Comparison of ENCODE assay signal across 8 mouse cellular contexts in the genomic region with DNA sequence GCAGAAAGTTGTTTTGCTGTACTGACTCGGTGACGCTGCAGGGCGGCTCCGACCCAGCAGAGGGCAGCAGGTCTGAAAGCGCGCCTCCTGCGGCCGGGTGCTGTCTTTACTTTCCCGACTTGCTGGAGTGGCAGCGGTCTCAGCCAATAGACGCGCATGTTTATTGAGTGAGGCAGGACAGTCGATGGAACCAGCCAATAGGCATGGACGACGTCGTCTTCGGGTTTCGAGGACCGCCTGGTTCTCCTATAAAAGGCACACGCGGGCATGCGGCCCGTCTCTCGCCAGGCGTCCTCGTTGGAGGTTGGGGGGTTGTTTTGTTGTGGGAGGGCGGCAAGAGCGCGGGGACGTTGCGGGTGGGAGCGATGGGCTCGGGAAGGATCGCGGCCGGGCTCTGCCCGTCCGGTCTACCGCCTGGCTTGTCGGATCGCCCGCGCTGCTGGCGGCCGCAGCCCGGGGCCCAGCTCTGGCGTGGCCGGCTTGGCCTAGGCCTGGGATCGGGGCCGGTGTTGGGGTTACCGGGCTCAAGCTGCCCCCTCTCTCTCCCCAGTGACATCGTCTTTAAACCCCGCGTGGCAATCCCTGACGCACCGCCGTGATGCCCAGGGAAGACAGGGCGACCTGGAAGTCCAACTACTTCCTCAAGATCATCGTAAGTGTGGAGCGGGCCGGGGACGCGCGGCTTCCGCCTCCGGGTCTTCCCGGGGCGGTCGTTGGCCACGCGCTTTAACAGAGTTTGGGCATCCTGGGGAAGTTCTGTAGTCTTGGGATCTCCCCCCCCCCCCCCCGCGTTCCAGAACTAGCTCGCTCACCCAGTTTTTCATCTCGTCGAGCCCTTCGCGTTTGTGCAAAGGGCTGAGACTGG. TPM values are rescaled to one million over a fixed set of nuclear protein-coding genes. Genes with fewer than 3 reads are reported as not detected.
DNase-seq lines count a peak whose midpoint lies in the region; ATAC-seq and TF ChIP-seq lines count a peak whose summit lies in the region.

A gene (plus strand): TSS at position 231 of the 865 bp plus-strand sequence.

- peak; percentile 100 for TF ChIP-seq POLR2A in CH12.LX (IDR thresholded peaks at IDR 0.05; ENCODE audit: low read depth, low read length)

- H3K4me3 ChIP-seq in CH12.LX (replicated peaks in 1 of 3; ENCODE audit: low read depth in 2 of 3, low read length in 2 of 3, poor library complexity in 1 of 3), result peak within 1 kb of the TSS; percentile 75 to 91 (median 91)
- peak within 1 kb of the TSS; percentile 90 for H3K4me3 ChIP-seq in forebrain, embryonic 11.5 days (ENCODE audit: low read depth, low read length)
- peak within 1 kb of the TSS; percentile 95 for H3K4me3 ChIP-seq in heart, embryonic 16.5 days (ENCODE audit: low read length)
- H3K4me3 ChIP-seq in liver, embryonic 15.5 days (replicated peaks), result peak within 1 kb of the TSS; percentile 94
- peak within 1 kb of the TSS; percentile 96 for H3K4me3 ChIP-seq in neural tube, embryonic 12.5 days

- H3K9ac ChIP-seq in CH12.LX (ENCODE audit: insufficient read depth, low read depth), result peak within 1 kb of the TSS; percentile 94
- H3K9ac ChIP-seq in forebrain, embryonic 11.5 days (ENCODE audit: low read length), result peak within 1 kb of the TSS; percentile 97
- peak within 1 kb of the TSS; percentile 99 for H3K9ac ChIP-seq in heart, embryonic 16.5 days (ENCODE audit: low read length)
- H3K9ac ChIP-seq in liver, embryonic 15.5 days, result peak within 1 kb of the TSS; percentile 98
- H3K9ac ChIP-seq in neural tube, embryonic 12.5 days, result peak within 1 kb of the TSS; percentile 97

- peaks cover 4 to 33% of the 10 kb centered on the region in 2 experiments; a peak in 3 of 4 replicates for H3K4me1 ChIP-seq in CH12.LX (ENCODE audit: control insufficient read depth in 1 of 2, insufficient read depth in 2 of 2)
- H3K4me1 ChIP-seq in forebrain, embryonic 11.5 days (replicated peaks; ENCODE audit: control insufficient read depth, insufficient read depth, low read length), result peaks cover 9% of the 10 kb centered on the region
- H3K4me1 ChIP-seq in heart, embryonic 16.5 days (ENCODE audit: control insufficient read depth, insufficient read depth, low read length), result peaks cover 19% of the 10 kb centered on the region
- H3K4me1 ChIP-seq in liver, embryonic 15.5 days (replicated peaks), result peaks cover 50% of the 10 kb centered on the region
- peaks cover 19% of the 10 kb centered on the region for H3K4me1 ChIP-seq in neural tube, embryonic 12.5 days

- H3K79me2 ChIP-seq in CH12.LX (replicated peaks; ENCODE audit: control insufficient read depth, extremely low read depth, insufficient read depth, poor library complexity, severe bottlenecking), result peaks cover 31% of the 10 kb centered on the region

- H3K4me2 ChIP-seq in CH12.LX (ENCODE audit: insufficient read depth, low read depth, poor library complexity, severe bottlenecking), result peak within 1 kb of the TSS; percentile 35
- peak within 1 kb of the TSS; percentile 66 for H3K4me2 ChIP-seq in forebrain, embryonic 11.5 days (ENCODE audit: low read depth, low read length, severe bottlenecking)
- peak within 1 kb of the TSS; percentile 78 for H3K4me2 ChIP-seq in heart, embryonic 16.5 days (ENCODE audit: low read depth, low read length)
- peak within 1 kb of the TSS; percentile 87 for H3K4me2 ChIP-seq in liver, embryonic 15.5 days
- peak within 1 kb of the TSS; percentile 76 for H3K4me2 ChIP-seq in neural tube, embryonic 12.5 days (replicated peaks)

- dilution Hi-C loops in CH12.LX (cut with MboI; ENCODE audit: extremely low pct_ligation_motif_present, extremely low pct_unique_long_range_greater_than_20kb, low sequenced_read_pairs), result no loop called here

- H3K27me3 ChIP-seq in CH12.LX (replicated peaks), result no peaks in the 10 kb centered on the region
- no peaks in the 10 kb centered on the region for H3K27me3 ChIP-seq in forebrain, embryonic 11.5 days (ENCODE audit: control insufficient read depth, insufficient read depth, low read length)
- H3K27me3 ChIP-seq in heart, embryonic 16.5 days (ENCODE audit: control insufficient read depth, insufficient read depth, low read length), result no peaks in the 10 kb centered on the region
- no peaks in the 10 kb centered on the region for H3K27me3 ChIP-seq in liver, embryonic 15.5 days
- no peaks in the 10 kb centered on the region for H3K27me3 ChIP-seq in neural tube, embryonic 12.5 days (replicated peaks)

- peak; percentile 99 for DNase-seq in CH12.LX (ENCODE audit: extremely low read depth)
- peak; percentile 99 for DNase-seq in c-Kit-positive CD71-positive TER-119-negative erythroid progenitor cells, embryonic 14.5 days (ENCODE audit: low read depth)
- DNase-seq in forebrain, embryonic 11.5 days (ENCODE audit: low spot score), result peak; percentile 99
- peak; percentile 100 for DNase-seq in kidney, postnatal 36 days
- DNase-seq in telencephalon, adult 2 months (ENCODE audit: low read depth, low spot score), result peak; percentile 99

- in situ Hi-C loops in CH12.LX (cut with MboI; ENCODE audit: low pct_ligation_motif_present, low pct_unique_long_range_greater_than_20kb, low sequenced_read_pairs), result no loop called here

- H3K27ac ChIP-seq in CH12.LX (ENCODE audit: insufficient read depth, low read depth), result peak within 1 kb of the TSS; percentile 60
- peak within 1 kb of the TSS; percentile 63 for H3K27ac ChIP-seq in forebrain, embryonic 11.5 days (ENCODE audit: low read depth, low read length)
- peak within 1 kb of the TSS; percentile 83 for H3K27ac ChIP-seq in heart, embryonic 16.5 days (ENCODE audit: low read length)
- peak within 1 kb of the TSS; percentile 87 for H3K27ac ChIP-seq in liver, embryonic 15.5 days (replicated peaks)
- peak within 1 kb of the TSS; percentile 43; the same call in 1 of the 2 replicates for H3K27ac ChIP-seq in neural tube, embryonic 12.5 days

- no peak for TF ChIP-seq EP300 in CH12.LX (IDR thresholded peaks at IDR 0.05; ENCODE audit: low read length)

- TF ChIP-seq RAD21 in CH12.LX (IDR thresholded peaks at IDR 0.05; ENCODE audit: low read depth, low read length), result no peak; the same call in 1 of the 2 replicates

- under 1% methylated on average over 77 of the region's 78 CpGs for WGBS in forebrain, embryonic 11.5 days
- WGBS in heart, embryonic 16.5 days, result under 1% methylated on average over 72 of the region's 78 CpGs
- under 1% methylated on average over 78 of the region's 78 CpGs for WGBS in liver, embryonic 15.5 days (ENCODE audit: insufficient replicate concordance)
- WGBS in neural tube, embryonic 12.5 days, result under 1% methylated on average over 78 of the region's 78 CpGs

- TF ChIP-seq CTCF in CH12.LX (conservative IDR thresholded peaks at IDR 0.05 in 1 of 2, IDR thresholded peaks at IDR 0.05 in 1 of 2; ENCODE audit: low read depth in 2 of 2, low read length in 2 of 2), result peak; percentile 24 to 99; a peak in 2 of 4 replicates

- no peaks in the 10 kb centered on the region for H3K9me3 ChIP-seq in CH12.LX (replicated peaks; ENCODE audit: low read length)
- H3K9me3 ChIP-seq in forebrain, embryonic 11.5 days (ENCODE audit: control insufficient read depth, low read length), result no peaks in the 10 kb centered on the region
- no peaks in the 10 kb centered on the region for H3K9me3 ChIP-seq in heart, embryonic 16.5 days (replicated peaks; ENCODE audit: control insufficient read depth, low read length)
- H3K9me3 ChIP-seq in liver, embryonic 15.5 days (replicated peaks), result no peaks in the 10 kb centered on the region
- no peaks in the 10 kb centered on the region for H3K9me3 ChIP-seq in neural tube, embryonic 12.5 days

- peaks cover 29 to 50% of the 10 kb centered on the region in 2 experiments for H3K36me3 ChIP-seq in CH12.LX (replicated peaks in 1 of 2; ENCODE audit: control insufficient read depth in 1 of 2, insufficient read depth in 1 of 2, low read length in 1 of 2)
- H3K36me3 ChIP-seq in forebrain, embryonic 11.5 days (ENCODE audit: control insufficient read depth, insufficient read depth, low read length), result peaks cover 12% of the 10 kb centered on the region
- H3K36me3 ChIP-seq in heart, embryonic 16.5 days (ENCODE audit: control insufficient read depth, insufficient read depth), result peaks cover 34% of the 10 kb centered on the region
- peaks cover 41% of the 10 kb centered on the region for H3K36me3 ChIP-seq in liver, embryonic 15.5 days (replicated peaks)
- H3K36me3 ChIP-seq in neural tube, embryonic 12.5 days, result peaks cover 33% of the 10 kb centered on the region

- ATAC-seq in forebrain, embryonic 11.5 days (replicated peaks; ENCODE audit: low FRiP score), result peak; percentile 99
- peak; percentile 97 for ATAC-seq in heart, embryonic 16.5 days (replicated peaks; ENCODE audit: extremely low read depth, insufficient read depth, low FRiP score)
- ATAC-seq in liver, embryonic 15.5 days (ENCODE audit: insufficient read depth), result peak; percentile 96
- peak; percentile 98 for ATAC-seq in neural tube, embryonic 12.5 days (ENCODE audit: low FRiP score, low read depth)

TF ChIP-seq in CH12.LX, 34 proteins besides CTCF, POLR2A, EP300 and RAD21 (continues in another document):
- TF ChIP-seq ZMIZ1 (IDR thresholded peaks at IDR 0.05; ENCODE audit: low read depth, low read length) (peak; percentile 99), USF2 (conservative IDR thresholded peaks at IDR 0.05; ENCODE audit: low read depth, low read length) (no peak), USF1 (IDR thresholded peaks at IDR 0.05; ENCODE audit: low read depth, low read length) (no peak), GABPA (IDR thresholded peaks at IDR 0.05; ENCODE audit: insufficient replicate concordance, low read depth, low read length) (peak; percentile 92), MYC (IDR thresholded peaks at IDR 0.05; ENCODE audit: low read depth, low read length) (peak; percentile 97), TBP (conservative IDR thresholded peaks at IDR 0.05; ENCODE audit: low read depth, low read length) (peak; percentile 98), NELFE (IDR thresholded peaks at IDR 0.05; ENCODE audit: low read depth, low read length) (peak; percentile 100), ZNF384 (IDR thresholded peaks at IDR 0.05; ENCODE audit: low read depth, low read length) (no peak), CHD2 (IDR thresholded peaks at IDR 0.05; ENCODE audit: low read length) (peak; percentile 92), KAT2A (IDR thresholded peaks at IDR 0.05; ENCODE audit: insufficient replicate concordance, low read length) (peak; percentile 52; the same call in 1 of the 2 replicates), POLR2AphosphoS2 (IDR thresholded peaks at IDR 0.05; ENCODE audit: low read depth, low read length) (peak; percentile 94; the same call in 1 of the 2 replicates), RCOR1 (conservative IDR thresholded peaks at IDR 0.05; ENCODE audit: low read depth, low read length) (no peak)

RNA-seq across cellular contexts. Expression of the gene that starts here (rescaled TPM):
- total RNA-seq in CH12.LX (2012; rRNA removed), result 5,037 and 5,581 TPM in 2 replicates
- 5,841 and 6,606 TPM in 2 replicates for total RNA-seq in CH12.LX (2014; rRNA removed)
- 4,313 and 4,800 TPM in 2 replicates for polyA plus RNA-seq in CH12.LX (2012; ENCODE audit: insufficient read length, low read depth)
- polyA plus RNA-seq in forebrain, embryonic 11.5 days (2014; fragmentation: Nextera tagmentation; extraction: Ambion mirVana), result 1,156 and 1,197 TPM in 2 replicates
- 1,003 and 1,029 TPM in 2 replicates for polyA plus RNA-seq in heart, embryonic 16.5 days (2015; fragmentation: Nextera tagmentation; extraction: Ambion mirVana)
- polyA plus RNA-seq in liver, embryonic 15.5 days (2015; fragmentation: Nextera tagmentation; extraction: Ambion mirVana), result 1,028 and 1,078 TPM in 2 replicates
- 843 and 890 TPM in 2 replicates for polyA plus RNA-seq in neural tube, embryonic 12.5 days (2016; fragmentation: Nextera tagmentation; extraction: Ambion mirVana)

Comparison
In these comparisons a context has a peak if more than half of its experiments do, and no peak if none do; other contexts are left out.
1. Peak in every context shown above with its lines: DNase-seq, ATAC-seq, H3K4me3 ChIP-seq and H3K27ac ChIP-seq.
2. H3K4me2 ChIP-seq: peak in every context shown above with its lines; median percentile 87 in liver, embryonic 15.5 days; 78 in heart, embryonic 16.5 days; 76 in neural tube, embryonic 12.5 days; 66 in forebrain, embryonic 11.5 days; 35 in CH12.LX.